In the genomic region with DNA sequence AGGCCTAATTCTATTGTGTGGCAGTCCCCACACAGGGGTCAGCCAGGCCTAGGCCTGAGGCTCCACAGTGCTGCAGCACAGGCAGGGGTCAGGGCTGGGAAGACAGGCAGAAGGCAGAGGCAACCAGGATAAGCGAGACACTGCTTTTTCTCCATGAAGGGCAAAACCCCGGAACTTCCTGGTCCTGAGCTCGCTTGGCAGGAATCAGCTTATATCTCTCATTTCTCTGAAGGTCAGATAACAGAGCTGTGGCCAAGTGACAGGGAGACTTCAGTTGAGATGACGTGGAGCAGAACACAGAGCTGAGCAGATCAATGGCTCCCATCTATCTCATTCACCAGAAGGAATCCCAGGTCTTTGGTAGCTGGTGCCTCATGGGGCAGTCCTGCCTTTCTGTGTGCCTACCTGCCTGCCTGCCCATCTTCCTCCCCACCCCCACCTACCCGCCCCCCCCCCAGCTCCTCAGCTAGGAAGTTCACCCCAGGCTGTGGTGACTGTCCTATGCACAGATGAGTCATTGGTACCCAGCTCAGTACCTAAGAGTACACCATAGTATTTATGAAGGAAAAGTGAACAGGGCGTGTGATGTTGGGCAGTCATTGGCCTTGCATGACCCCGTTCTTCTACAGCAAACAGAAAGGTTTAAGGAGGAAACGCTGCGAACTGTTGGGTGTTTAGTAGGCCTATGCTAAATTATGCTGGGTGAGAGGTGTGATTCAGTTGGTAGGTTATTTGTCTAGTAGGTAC, we compare ENCODE assay signal across 16 mouse cellular contexts. TPM values are rescaled to one million over a fixed set of nuclear protein-coding genes. Genes with fewer than 3 reads are reported as not detected.
A peak's percentile ranks its signal among the peaks of the same experiment; 100 is the strongest.
DNase-seq lines count a peak whose midpoint lies in the region; ATAC-seq and TF ChIP-seq lines count a peak whose summit lies in the region.
"Had no signal": no experiment of that assay in that cellular context is flagged by ENCODE, and none has a peak within 500 bp of the region (broad histone marks: within the 10 kb centered on the region; RNA-seq: fewer than 3 reads in every experiment).

No protein-coding gene starts in this region.

- peaks cover 17% of the 10 kb centered on the region for H3K4me1 ChIP-seq in hindbrain, embryonic 12.5 days
- peaks cover 4% of the 10 kb centered on the region; the same call in 1 of the 2 replicates for H3K4me1 ChIP-seq in hindbrain, postnatal 0 days (ENCODE audit: insufficient read depth, low read length)
- H3K4me1 ChIP-seq in bone marrow macrophage, adult 2 months (ENCODE audit: control insufficient read depth, insufficient read depth, low read length), result peaks cover 50% of the 10 kb centered on the region
- peaks cover 36% of the 10 kb centered on the region for H3K4me1 ChIP-seq in stomach, embryonic 15.5 days

- no peak for TF ChIP-seq CTCF in hindbrain, postnatal 0 days (IDR thresholded peaks at IDR 0.05; ENCODE audit: low read depth)
- no peak for TF ChIP-seq CTCF in bone marrow macrophage, adult 2 months (IDR thresholded peaks at IDR 0.05; ENCODE audit: low read depth, low read length)

- no peaks in the 10 kb centered on the region for H3K36me3 ChIP-seq in hindbrain, embryonic 12.5 days
- no peaks in the 10 kb centered on the region for H3K36me3 ChIP-seq in hindbrain, postnatal 0 days (ENCODE audit: insufficient read depth, low read length)
- H3K36me3 ChIP-seq in stomach, embryonic 15.5 days, result no peaks in the 10 kb centered on the region
- H3K36me3 ChIP-seq: embryonic facial prominence, embryonic 12.5 days; limb, embryonic 15.5 days; midbrain, embryonic 15.5 days had no signal

- 76% methylated on average over 9 of the region's 9 CpGs for WGBS in hindbrain, embryonic 12.5 days
- WGBS in hindbrain, postnatal 0 days, result 85% methylated on average over 9 of the region's 9 CpGs
- WGBS in stomach, embryonic 15.5 days, result 68% methylated on average over 9 of the region's 9 CpGs

- TF ChIP-seq POLR2A in bone marrow macrophage, adult 2 months (IDR thresholded peaks at IDR 0.05; ENCODE audit: borderline replicate concordance, low read depth, low read length), result no peak

- H3K9me3 ChIP-seq in hindbrain, embryonic 12.5 days (replicated peaks), result no peaks in the 10 kb centered on the region
- no peaks in the 10 kb centered on the region for H3K9me3 ChIP-seq in hindbrain, postnatal 0 days (ENCODE audit: low read length)
- no peaks in the 10 kb centered on the region for H3K9me3 ChIP-seq in stomach, embryonic 15.5 days
- H3K9me3 ChIP-seq: embryonic facial prominence, embryonic 12.5 days; limb, embryonic 15.5 days; midbrain, embryonic 15.5 days had no signal

- no peak overlapping the region for H3K4me2 ChIP-seq in hindbrain, embryonic 12.5 days (replicated peaks)
- H3K4me2 ChIP-seq in hindbrain, postnatal 0 days (ENCODE audit: low read depth, low read length), result no peak overlapping the region
- no peak overlapping the region for H3K4me2 ChIP-seq in stomach, embryonic 15.5 days
- H3K4me2 ChIP-seq: embryonic facial prominence, embryonic 12.5 days; limb, embryonic 15.5 days; midbrain, embryonic 15.5 days had no signal

- no peak overlapping the region for H3K4me3 ChIP-seq in hindbrain, embryonic 12.5 days
- H3K4me3 ChIP-seq in hindbrain, postnatal 0 days (ENCODE audit: low read length), result no peak overlapping the region
- no peak overlapping the region for H3K4me3 ChIP-seq in bone marrow macrophage, adult 2 months (ENCODE audit: insufficient read depth, low read length)
- no peak overlapping the region for H3K4me3 ChIP-seq in stomach, embryonic 15.5 days (replicated peaks)
- H3K4me3 ChIP-seq: embryonic facial prominence, embryonic 12.5 days; limb, embryonic 15.5 days; midbrain, embryonic 15.5 days had no signal

- no peak for ATAC-seq in hindbrain, embryonic 12.5 days (ENCODE audit: low FRiP score)
- ATAC-seq in hindbrain, postnatal 0 days, result no peak
- no peak for ATAC-seq in stomach, embryonic 15.5 days (ENCODE audit: insufficient read depth, low FRiP score, low read depth)
- ATAC-seq: liver, postnatal 0 days; midbrain, embryonic 15.5 days had no signal

- H3K9ac ChIP-seq in hindbrain, embryonic 12.5 days, result 0 out of 2 replicates have a peak overlapping the region, but pooled peaks have one; percentile 13
- no peak overlapping the region for H3K9ac ChIP-seq in hindbrain, postnatal 0 days (replicated peaks; ENCODE audit: low read length)
- no peak overlapping the region for H3K9ac ChIP-seq in stomach, embryonic 15.5 days
- H3K9ac ChIP-seq: embryonic facial prominence, embryonic 12.5 days; limb, embryonic 15.5 days; liver, postnatal 0 days; midbrain, embryonic 15.5 days had no signal

- DNase-seq in adrenal gland, postnatal 14 days, result peak; percentile 55
- no peak for DNase-seq in adrenal gland, adult 8-10 months
- DNase-seq in hindbrain, postnatal 0 days (ENCODE audit: low spot score), result no peak
- no peak for DNase-seq in urinary bladder, postnatal 36 days (ENCODE audit: low spot score in 2 of 2)
- no peak for DNase-seq in left cerebral cortex, adult 9 months (ENCODE audit: low spot score in 2 of 2)
- DNase-seq: adrenal gland, postnatal 25 days; cerebellum, postnatal 36 days; kidney, postnatal 14 days; liver, postnatal 0 days; right cerebral cortex, postnatal 4 days had no signal

- peaks cover 3% of the 10 kb centered on the region; the same call in 1 of the 2 replicates for H3K27me3 ChIP-seq in hindbrain, embryonic 12.5 days
- no peaks in the 10 kb centered on the region for H3K27me3 ChIP-seq in hindbrain, postnatal 0 days (ENCODE audit: insufficient read depth, low read length)
- no peaks in the 10 kb centered on the region for H3K27me3 ChIP-seq in stomach, embryonic 15.5 days (replicated peaks)
- H3K27me3 ChIP-seq: embryonic facial prominence, embryonic 12.5 days; limb, embryonic 15.5 days; midbrain, embryonic 15.5 days had no signal

- no peak overlapping the region for H3K27ac ChIP-seq in hindbrain, embryonic 12.5 days
- H3K27ac ChIP-seq in hindbrain, postnatal 0 days, result no peak overlapping the region
- 0 out of 2 replicates have a peak overlapping the region, but pooled peaks have one; percentile 0 for H3K27ac ChIP-seq in bone marrow macrophage, adult 2 months (ENCODE audit: insufficient read depth, low read depth, low read length)
- H3K27ac ChIP-seq in stomach, embryonic 15.5 days, result peak overlapping the region; percentile 21; the same call in 1 of the 2 replicates
- H3K27ac ChIP-seq: limb, embryonic 15.5 days; midbrain, embryonic 15.5 days had no signal

RNA-seq across cellular contexts. Expression of a gene that starts 25.1 kb away (rescaled TPM):
- 119 TPM in 2 replicates for total RNA-seq in adrenal gland, postnatal 14 days (2021)
- 100 to 1,000 TPM; 138 to 170 (median 166) TPM for total RNA-seq in adrenal gland, adult 8-10 months (2022)
- polyA plus RNA-seq in hindbrain, embryonic 12.5 days (2016; fragmentation: Nextera tagmentation; extraction: Ambion mirVana), result 76.2 and 77.6 TPM in 2 replicates
- total RNA-seq in hindbrain, postnatal 0 days (2014; rRNA removed), result 69.1 and 74.1 TPM in 2 replicates
- 47.0 and 47.3 TPM in 2 replicates for polyA plus RNA-seq in hindbrain, postnatal 0 days (2015; fragmentation: Nextera tagmentation; extraction: Ambion mirVana)
- 122 and 132 TPM in 2 replicates for polyA plus RNA-seq in bone marrow macrophage, adult 2 months (2012; ENCODE audit: insufficient read depth, insufficient read length, missing spikeins)
- 48.0 and 49.5 TPM in 2 replicates for polyA plus RNA-seq in stomach, embryonic 15.5 days (2015; fragmentation: Nextera tagmentation; extraction: Ambion mirVana)

Comparison
In these comparisons a context has a peak if more than half of its experiments do, and no peak if none do; other contexts are left out.
1. H3K27ac ChIP-seq: peak in bone marrow macrophage, adult 2 months (single experiment) and stomach, embryonic 15.5 days (single experiment); none in hindbrain, embryonic 12.5 days (single experiment) and hindbrain, postnatal 0 days (single experiment).